Mouse (Mus musculus) lung, embryonic 14.5 days (tissue): ENCODE data around the gene Ints3. TPM values are rescaled to one million over a fixed set of nuclear protein-coding genes. Genes with fewer than 3 reads are reported as not detected.

Experiments used
- ATAC-seq: fragments of 200-750 bp; cut with Nextera tagmentation; 2 replicates; pipeline ENCODE4 v1.8.0; 2017; ENCODE audit warnings: mild to moderate bottlenecking, moderate TSS enrichment, moderate library complexity; ENCODE audit not compliant: insufficient read depth
- DNase-seq: peaks from one replicate; pipeline ENCODE4 v3.0.0-alpha.2; 2015
- H3K27ac ChIP-seq: fragments of 300-500 bp; sonication (generic); 2 replicates; pipeline ENCODE4 v1.5.1; 2014; ENCODE audit warnings: low read depth, mild to moderate bottlenecking, moderate library complexity
- H3K27me3 ChIP-seq: fragments of 300-500 bp; sonication (generic); 2 replicates; pipeline ENCODE4 v1.6.1; 2014; ENCODE audit warnings: low read length, control low read depth; ENCODE audit not compliant: insufficient read depth
- H3K36me3 ChIP-seq: fragments of 300-500 bp; sonication (generic); 2 replicates; pipeline ENCODE4 v1.6.1; 2014; ENCODE audit warnings: control low read depth; ENCODE audit not compliant: insufficient read depth
- H3K4me1 ChIP-seq: fragments of 300-500 bp; sonication (generic); 2 replicates; pipeline ENCODE4 v1.6.1; 2014; ENCODE audit warnings: antibody characterized with exemption, control low read depth; ENCODE audit not compliant: insufficient read depth
- H3K4me2 ChIP-seq: fragments of 300-500 bp; sonication (generic); 2 replicates; pipeline ENCODE4 v1.6.1; 2014; ENCODE audit warnings: mild to moderate bottlenecking
- H3K4me3 ChIP-seq: fragments of 300-500 bp; sonication (generic); 2 replicates; pipeline ENCODE4 v1.5.1; 2014; ENCODE audit warnings: low read depth, low read length
- H3K9ac ChIP-seq: fragments of 300-500 bp; sonication (generic); 2 replicates; pipeline ENCODE4 v1.6.1; 2014
- H3K9me3 ChIP-seq: fragments of 300-500 bp; sonication (generic); 2 replicates; pipeline ENCODE4 v1.6.1; 2016; ENCODE audit warnings: low read depth, low read length, control low read depth
- CTCF ChIP-seq: IDR thresholded peaks from 2 replicates; pipeline ENCODE4 v1.5.1; 2016; ENCODE audit warnings: antibody characterized with exemption, low read depth
- WGBS: fragments of 180-500 bp; shearing (Covaris S2); extraction: QIAGEN DNeasy Blood & Tissue Kit; methylation state at CpG from one replicate; pipeline ENCODE4 v1.1.7; 2014; 5-methylcytosine and 5-hydroxymethylcytosine counted together
- polyA plus RNA-seq: library from polyadenylated mRNA; unstranded; fragments of >200 nt; fragmentation: Nextera tagmentation; extraction: Ambion mirVana; gene quantifications from 2 replicates; pipeline ENCODE4 v1.2.1, GENCODE M21; 2014

The Ints3 gene
- polyA plus RNA-seq, 1 experiment from 2014 or later = 40.5 TPM

GRCm38 (mm10) chr3:90445417-90446200 lies 12.2 kb upstream of the Ints3 start:
- no peaks in the 10 kb centered on the region for H3K9me3 ChIP-seq
- 51% methylated on average over 11 of the region's 11 CpGs for WGBS
- no peaks in the 10 kb centered on the region for H3K27me3 ChIP-seq
- TF ChIP-seq CTCF = no peak
- ATAC-seq = no peak
- peak; percentile 63 for DNase-seq
- 0 out of 2 replicates have a peak, but pooled peaks cover 3% of the 10 kb centered on the region for H3K4me1 ChIP-seq
- H3K36me3 ChIP-seq = no peaks in the 10 kb centered on the region
- peak overlapping the region; percentile 40; the same call in 1 of the 2 replicates for H3K9ac ChIP-seq
- peak overlapping the region; percentile 57 for H3K4me2 ChIP-seq
- peak overlapping the region; percentile 23; the same call in 1 of the 2 replicates for H3K4me3 ChIP-seq
- H3K27ac ChIP-seq = peak overlapping the region; percentile 95

GRCm38 (mm10) chr3:90443977-90444376 lies 10.6 kb upstream of the Ints3 start:
- 87% methylated on average over 3 of the region's 3 CpGs for WGBS
- H3K9ac ChIP-seq = no peak overlapping the region
- DNase-seq (no peak), ATAC-seq (no peak)
- no peaks in the 10 kb centered on the region for H3K27me3 ChIP-seq
- no peak overlapping the region for H3K4me2 ChIP-seq
- H3K9me3 ChIP-seq = no peaks in the 10 kb centered on the region
- no peaks in the 10 kb centered on the region for H3K36me3 ChIP-seq
- 0 out of 2 replicates have a peak, but pooled peaks cover 3% of the 10 kb centered on the region for H3K4me1 ChIP-seq
- H3K4me3 ChIP-seq = no peak overlapping the region
- TF ChIP-seq CTCF = no peak
- no peak overlapping the region for H3K27ac ChIP-seq

DNA sequence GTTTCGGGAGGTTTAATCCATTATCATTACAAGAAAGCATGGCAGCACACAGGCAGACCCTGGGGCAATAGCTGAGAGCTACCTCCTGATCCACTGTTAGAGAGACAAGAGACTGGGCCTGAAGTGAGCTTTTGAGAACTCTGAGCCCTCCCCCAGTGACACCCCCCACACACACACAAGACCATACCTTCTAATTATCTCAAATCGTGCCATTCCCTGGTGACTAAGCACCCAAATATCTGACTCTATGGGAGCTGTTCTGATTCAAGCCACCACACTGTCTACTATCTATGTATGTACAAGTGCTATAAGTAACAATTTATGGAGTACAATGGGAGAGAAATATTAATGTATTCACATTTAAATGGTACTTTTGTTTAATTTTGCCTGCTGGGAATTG lies 7.3 kb upstream of the Ints3 start:
- H3K4me3 ChIP-seq = no peak overlapping the region
- no peak overlapping the region for H3K27ac ChIP-seq
- no peaks in the 10 kb centered on the region for H3K27me3 ChIP-seq
- no peaks in the 10 kb centered on the region for H3K36me3 ChIP-seq
- 0 out of 2 replicates have a peak, but pooled peaks cover under 1% of the 10 kb centered on the region for H3K4me1 ChIP-seq
- 83% methylated on average over 2 of the region's 2 CpGs for WGBS
- no peak for ATAC-seq
- no peak for TF ChIP-seq CTCF
- DNase-seq = no peak
- no peak overlapping the region for H3K9ac ChIP-seq
- H3K4me2 ChIP-seq = no peak overlapping the region
- no peaks in the 10 kb centered on the region for H3K9me3 ChIP-seq

- Histone ChIP-seq H3K9me3 (no peaks in the 10 kb centered on the region), H3K27me3 (no peaks in the 10 kb centered on the region), H3K4me2 (no peak overlapping the region), H3K4me1 (peaks cover 7% of the 10 kb centered on the region; the same call in 1 of the 2 replicates), H3K36me3 (no peaks in the 10 kb centered on the region), H3K27ac (no peak overlapping the region), H3K4me3 (no peak overlapping the region), H3K9ac (no peak overlapping the region)
- no peak for TF ChIP-seq CTCF
- no peak for DNase-seq
- 63% methylated on average over 4 of the region's 4 CpGs for WGBS
- ATAC-seq = no peak
Observed at GRCm38 (mm10) chr3:90437131-90437530, 3.7 kb upstream of the Ints3 start.

GRCm38 (mm10) chr3:90434073-90434730 lies 780 bp upstream of the Ints3 start:
- no peak for TF ChIP-seq CTCF
- Histone ChIP-seq H3K9me3 (no peaks in the 10 kb centered on the region), H3K4me1 (peaks cover 21% of the 10 kb centered on the region; the same call in 1 of the 2 replicates), H3K4me2 (peak overlapping the region; percentile 92), H3K9ac (peak overlapping the region; percentile 38; the same call in 1 of the 2 replicates), H3K4me3 (peak overlapping the region; percentile 68), H3K27me3 (no peaks in the 10 kb centered on the region), H3K27ac (peak overlapping the region; percentile 96), H3K36me3 (no peaks in the 10 kb centered on the region)
- DNase-seq (peak; percentile 61), ATAC-seq (no peak)
- WGBS = 42% methylated on average over 11 of the region's 11 CpGs

DNA sequence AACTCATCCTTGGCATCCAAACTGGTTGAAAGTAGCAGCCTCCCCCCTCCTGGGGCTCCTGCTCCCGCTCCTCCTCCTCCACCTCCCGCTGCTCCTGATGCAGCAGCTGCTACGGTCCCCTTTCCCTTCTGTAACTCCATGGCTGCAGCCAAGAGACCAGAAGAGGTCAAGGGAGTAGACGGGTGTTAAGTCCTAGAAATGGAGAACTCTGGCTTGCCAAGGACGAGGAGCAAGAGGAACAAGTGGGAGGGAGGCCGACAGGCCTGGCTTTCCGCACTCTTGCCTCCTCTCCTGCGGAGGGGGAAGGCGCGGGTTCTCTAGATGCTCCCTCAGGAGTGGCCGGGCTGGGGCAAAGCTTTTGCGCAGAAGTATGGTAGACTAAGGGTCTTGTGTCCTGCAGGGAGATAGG lies 607 bp downstream of the Ints3 start:
- Histone ChIP-seq H3K4me3 (peak overlapping the region; percentile 68), H3K27ac (peak overlapping the region; percentile 96), H3K4me2 (peak overlapping the region; percentile 92), H3K4me1 (peaks cover 21% of the 10 kb centered on the region; the same call in 1 of the 2 replicates), H3K9ac (peak overlapping the region; percentile 90), H3K9me3 (no peaks in the 10 kb centered on the region), H3K27me3 (no peaks in the 10 kb centered on the region), H3K36me3 (no peaks in the 10 kb centered on the region)
- 0% methylated on average over 12 of the region's 12 CpGs for WGBS
- peak; percentile 28; the same call in 1 of the 2 replicates for ATAC-seq
- no peak for DNase-seq
- TF ChIP-seq CTCF = no peak

DNA sequence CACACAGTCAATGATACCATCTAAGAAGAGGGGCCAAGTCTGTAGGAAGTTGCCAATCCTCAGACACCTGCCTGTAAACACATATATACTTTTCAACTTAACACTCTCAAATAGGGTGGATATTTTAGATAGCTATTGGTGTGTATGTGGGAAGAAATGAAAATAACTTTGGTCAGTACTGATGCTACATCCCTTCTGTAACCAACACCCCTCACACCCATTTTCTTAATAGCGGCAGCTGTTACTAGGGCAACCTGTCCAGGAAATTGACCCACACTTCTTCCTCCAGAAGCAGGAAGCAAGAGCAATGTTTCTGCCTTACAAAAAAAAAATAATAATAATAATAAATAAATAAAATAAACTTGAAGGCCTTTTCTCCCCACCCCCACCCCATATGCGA lies 1.1 kb downstream of the Ints3 start:
- peak overlapping the region; percentile 96; the same call in 1 of the 2 replicates for H3K27ac ChIP-seq
- H3K4me1 ChIP-seq = peaks cover 21% of the 10 kb centered on the region; the same call in 1 of the 2 replicates
- H3K9ac ChIP-seq = peak overlapping the region; percentile 90
- no peak for TF ChIP-seq CTCF
- ATAC-seq = no peak
- H3K4me2 ChIP-seq = peak overlapping the region; percentile 92
- peak overlapping the region; percentile 68 for H3K4me3 ChIP-seq
- no peaks in the 10 kb centered on the region for H3K27me3 ChIP-seq
- no peak for DNase-seq
- WGBS = 19% methylated on average over 2 of the region's 2 CpGs
- no peaks in the 10 kb centered on the region for H3K9me3 ChIP-seq
- H3K36me3 ChIP-seq = no peaks in the 10 kb centered on the region
